Mouse (Mus musculus) adrenal gland, adult 8-10 months (tissue): ENCODE data around the gene Elobl. TPM values are rescaled to one million over a fixed set of nuclear protein-coding genes. Genes with fewer than 3 reads are reported as not detected.
A peak's percentile ranks its signal among the peaks of the same experiment; 100 is the strongest.

Source experiments
- DNase-seq: peaks from one replicate; pipeline ENCODE4 v3.0.0; 2022
- total RNA-seq, 4 experiments: library from RNA; stranded (reverse); gene quantifications; 2 replicates each; pipeline ENCODE4 v1.2.4; 2022

The Elobl gene
- total RNA-seq, 4 experiments from 2014 or later: not detected

- DNase-seq: no peak
Observed at GRCm38 (mm10) chr11:88986616-88987015, 19.9 kb upstream of the Elobl start.

DNA sequence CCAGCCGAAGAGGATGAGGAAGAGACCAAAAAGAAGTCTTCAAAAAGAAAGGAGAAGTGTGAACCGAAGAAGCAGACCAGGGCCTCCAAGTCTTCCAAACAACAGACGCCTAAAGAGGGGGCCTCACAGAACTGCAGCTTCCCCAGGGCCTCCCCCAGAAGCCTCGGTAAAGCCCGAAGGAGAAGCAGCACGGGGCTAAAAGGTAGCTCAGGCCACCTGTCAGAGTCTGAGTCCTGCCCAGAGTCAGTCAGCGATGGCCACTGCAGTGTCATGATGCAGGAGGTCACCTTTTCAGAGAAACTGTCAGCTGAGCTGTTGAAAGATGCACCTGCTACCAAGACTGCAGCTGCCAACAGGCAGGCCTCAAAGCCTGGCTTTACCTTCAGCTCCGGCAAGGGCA lies 14.6 kb upstream of the Elobl start:
- DNase-seq: no peak

DNA sequence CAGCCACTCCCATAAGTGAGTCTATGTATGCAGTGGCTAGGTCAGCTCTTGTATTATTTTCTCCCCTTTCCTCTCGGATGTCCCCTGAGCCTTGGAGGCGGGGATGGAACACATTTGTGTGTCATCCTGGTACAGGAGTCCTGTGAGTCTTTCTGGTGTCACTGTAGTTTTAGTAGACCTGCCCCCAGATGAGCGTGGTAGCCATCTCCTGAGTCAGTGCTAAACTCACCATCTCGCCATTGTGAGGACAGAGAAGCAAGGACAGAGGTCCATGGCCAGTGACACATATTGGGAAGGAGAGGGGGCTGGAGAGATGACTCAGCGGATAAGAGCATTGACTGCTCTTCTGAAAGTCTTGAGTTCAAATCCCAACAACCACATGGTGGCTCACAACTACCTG lies 10.5 kb upstream of the Elobl start:
- DNase-seq: no peak

- no peak for DNase-seq
Observed at GRCm38 (mm10) chr11:88976320-88976719, 9.6 kb upstream of the Elobl start.

GRCm38 (mm10) chr11:88973776-88974701 lies 7.3 kb upstream of the Elobl start:
- peak; percentile 89 for DNase-seq

DNA sequence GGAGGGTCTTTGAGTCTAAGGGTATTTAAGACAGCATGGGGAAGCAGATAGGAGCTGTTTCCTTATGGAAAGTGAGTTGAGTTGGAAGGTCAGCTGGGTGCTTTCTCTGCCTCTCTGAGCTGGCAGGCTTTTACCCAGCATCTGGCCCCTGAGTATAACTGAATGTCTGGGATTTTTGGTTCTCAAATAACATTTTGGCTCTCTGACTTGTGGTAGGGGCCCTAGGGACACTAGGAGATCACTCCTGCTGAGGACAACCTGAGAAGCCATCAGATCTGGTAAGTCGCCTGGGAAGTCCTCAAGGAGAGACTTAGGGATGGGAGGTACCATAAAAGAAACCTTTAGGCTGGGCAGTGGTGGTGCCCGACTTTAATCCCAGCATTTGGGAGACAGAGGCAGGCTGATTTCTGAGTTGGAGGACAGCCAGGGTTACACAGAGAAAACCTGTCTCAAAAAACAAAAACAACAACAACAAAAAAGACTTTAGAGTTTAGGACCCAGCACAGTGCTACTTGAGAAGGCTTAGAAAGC lies 3.5 kb upstream of the Elobl start, which contains the start of gene Coil:
Coil (plus strand) TSS at position 51 of the 531 bp plus-strand sequence.
- no peak for DNase-seq

DNA sequence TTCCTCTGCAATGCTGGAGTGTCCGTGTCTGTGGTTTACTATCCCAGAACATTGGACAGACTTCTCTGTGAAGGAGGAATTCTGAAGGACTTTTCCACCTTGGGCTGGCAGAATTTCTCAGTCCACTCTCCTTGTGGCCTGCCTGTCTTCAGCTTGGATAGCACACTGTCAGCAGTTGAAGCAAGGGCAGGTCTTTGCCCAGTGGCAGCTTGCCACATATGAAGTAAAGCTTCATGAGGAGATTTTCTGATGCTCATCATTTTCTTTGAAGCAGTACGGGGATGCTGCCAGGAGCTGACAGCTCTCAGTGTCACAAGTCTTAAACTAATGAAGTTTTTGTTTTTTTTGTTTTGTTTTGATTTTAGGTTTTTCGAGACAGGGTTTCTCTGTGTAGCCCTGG lies 7.9 kb downstream of the Elobl start:
- DNase-seq: no peak

- peak; percentile 97 for DNase-seq
Observed at GRCm38 (mm10) chr11:88955217-88955969, 11.3 kb downstream of the Elobl start, which contains the start of gene Scpep1. Scpep1 (minus strand) TSS chr11:88955465.

- DNase-seq: no peak
Observed at GRCm38 (mm10) chr11:88954803-88955202, 11.9 kb downstream of the Elobl start.

DNA sequence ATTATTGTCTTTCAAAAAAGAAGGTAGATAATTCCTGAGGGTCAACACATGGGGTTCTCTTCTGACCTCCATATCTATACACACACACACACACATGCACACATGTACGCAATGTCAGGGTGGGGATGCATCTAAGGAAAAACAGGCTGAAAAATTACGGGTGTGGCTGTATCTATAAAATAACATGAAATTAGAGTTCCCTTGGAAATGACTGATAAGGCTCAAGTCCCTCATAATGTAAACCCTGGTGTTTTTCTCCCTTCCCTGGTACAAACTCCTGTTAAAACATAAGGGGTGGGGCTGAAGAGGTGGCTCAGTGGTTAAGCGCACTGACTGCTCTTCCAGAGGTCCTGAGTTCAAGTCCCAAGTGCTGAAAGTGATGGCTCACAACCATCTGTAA lies 13.1 kb downstream of the Elobl start:
- DNase-seq: no peak

GRCm38 (mm10) chr11:88952117-88952516 lies 14.6 kb downstream of the Elobl start:
- DNase-seq: no peak

DNA sequence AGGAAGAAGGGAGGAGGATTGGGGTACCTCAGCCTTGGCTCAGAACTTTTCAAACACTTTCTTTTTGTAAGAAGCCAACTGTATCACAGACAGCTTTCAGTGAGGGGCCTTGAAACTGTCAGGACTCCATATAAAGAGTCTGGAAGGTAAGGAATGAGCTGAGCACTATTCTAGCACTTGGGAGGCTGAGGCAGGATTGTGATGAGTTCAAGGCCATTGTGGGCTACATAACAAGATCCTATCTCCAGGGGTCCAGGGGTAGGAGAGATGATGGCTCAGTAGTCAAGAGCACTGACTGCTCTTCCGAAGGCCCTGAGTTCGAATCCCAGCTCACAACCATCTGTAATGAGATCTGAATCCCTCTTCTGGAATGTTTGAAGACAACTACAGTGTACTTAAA lies 15.2 kb downstream of the Elobl start:
- no peak for DNase-seq

DNA sequence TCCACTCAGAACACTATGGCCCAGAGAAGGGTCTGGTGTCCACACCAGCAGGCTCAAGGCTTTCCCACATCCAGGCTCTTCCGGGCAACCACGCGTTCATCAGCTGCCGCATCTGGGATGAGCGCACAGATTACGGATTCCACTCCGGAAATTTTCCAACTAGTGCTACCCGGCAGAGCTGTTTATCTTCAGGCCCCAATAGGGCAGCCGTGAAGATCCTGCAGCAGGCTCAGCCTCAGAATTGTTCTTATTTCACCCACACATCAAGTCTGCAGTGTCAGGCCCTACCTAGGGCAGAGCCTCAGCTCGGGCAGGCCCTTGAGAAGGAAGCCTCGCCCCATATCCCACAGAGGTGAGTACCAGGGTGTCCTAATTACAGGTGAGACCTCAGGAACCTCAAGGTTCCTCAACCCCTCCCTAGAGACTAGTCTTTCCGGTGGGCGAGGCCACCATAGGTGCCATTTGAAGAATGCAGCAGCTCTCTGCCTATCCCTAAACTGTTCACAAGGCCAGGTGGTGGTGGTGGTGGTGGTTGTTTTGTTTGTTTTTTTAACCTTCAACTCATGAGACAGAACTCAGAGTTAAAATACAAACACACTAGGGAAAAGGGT lies 16.0 kb downstream of the Elobl start:
- DNase-seq: no peak

- no peak for DNase-seq
Observed at GRCm38 (mm10) chr11:88949802-88950639, 16.7 kb downstream of the Elobl start.

DNA sequence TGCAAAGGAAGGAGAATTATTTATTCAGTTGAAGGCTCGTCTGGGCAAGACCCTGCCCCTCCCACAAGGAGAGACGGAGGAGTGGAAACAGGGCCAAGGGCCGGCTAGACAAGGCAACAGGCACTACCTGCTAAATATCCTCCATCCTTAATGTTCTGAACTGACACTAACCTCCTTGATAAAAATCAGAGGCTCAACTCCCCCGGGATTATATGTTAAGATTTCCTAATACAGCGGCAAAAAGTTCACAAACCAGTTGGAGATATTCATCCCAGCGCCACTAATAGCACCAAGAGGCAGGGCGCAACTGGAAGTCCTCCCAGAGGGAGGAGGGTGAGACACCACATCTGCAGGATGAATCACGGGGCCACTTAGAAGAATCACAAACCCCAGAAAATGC lies 17.8 kb downstream of the Elobl start:
- DNase-seq: no peak

GRCm38 (mm10) chr11:88945971-88946585 lies 20.7 kb downstream of the Elobl start:
- DNase-seq: no peak

GRCm38 (mm10) chr11:88941489-88941888 lies 25.2 kb downstream of the Elobl start:
- DNase-seq: no peak

DNA sequence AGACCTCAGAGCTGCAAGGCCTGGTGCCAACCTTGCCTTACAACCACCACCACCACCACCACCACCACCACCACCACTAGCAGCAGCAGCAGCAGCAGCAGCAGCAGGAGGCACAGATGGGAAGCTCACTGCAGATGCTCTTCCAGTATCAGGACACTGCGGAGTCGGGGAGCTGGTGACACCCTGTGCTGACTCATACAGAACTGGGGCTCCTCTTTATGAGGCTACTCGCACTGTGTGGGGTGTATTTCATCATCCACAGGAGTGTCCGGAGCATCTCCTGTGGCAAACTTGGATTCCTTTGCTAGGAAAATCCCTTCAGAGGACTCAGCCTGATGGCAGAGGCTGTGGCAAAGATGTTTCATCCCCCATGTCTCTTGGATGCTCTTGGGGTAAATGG lies 27.1 kb downstream of the Elobl start:
- DNase-seq: no peak

- DNase-seq: no peak
Observed at GRCm38 (mm10) chr11:88938770-88939169, 28.0 kb downstream of the Elobl start.

DNA sequence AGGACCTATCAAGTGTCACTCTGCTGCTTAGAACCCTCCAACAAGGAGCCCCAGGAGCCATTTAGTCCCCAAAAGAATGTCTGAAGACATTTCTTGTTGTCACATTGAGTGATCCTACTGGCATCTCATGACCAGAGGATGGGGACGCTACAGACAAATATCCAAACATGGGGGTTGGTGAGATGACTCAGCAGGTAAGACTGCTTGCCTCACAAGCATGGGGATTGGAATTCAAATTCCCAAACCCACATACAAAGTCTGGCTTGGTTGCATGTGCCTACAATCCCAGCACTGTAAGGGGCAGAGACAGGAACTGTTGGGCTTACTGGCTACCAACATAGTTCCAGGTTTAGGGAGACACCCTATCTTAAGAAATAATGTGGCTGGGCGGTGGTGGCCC lies 28.8 kb downstream of the Elobl start:
- no peak for DNase-seq
